In the genomic region with DNA sequence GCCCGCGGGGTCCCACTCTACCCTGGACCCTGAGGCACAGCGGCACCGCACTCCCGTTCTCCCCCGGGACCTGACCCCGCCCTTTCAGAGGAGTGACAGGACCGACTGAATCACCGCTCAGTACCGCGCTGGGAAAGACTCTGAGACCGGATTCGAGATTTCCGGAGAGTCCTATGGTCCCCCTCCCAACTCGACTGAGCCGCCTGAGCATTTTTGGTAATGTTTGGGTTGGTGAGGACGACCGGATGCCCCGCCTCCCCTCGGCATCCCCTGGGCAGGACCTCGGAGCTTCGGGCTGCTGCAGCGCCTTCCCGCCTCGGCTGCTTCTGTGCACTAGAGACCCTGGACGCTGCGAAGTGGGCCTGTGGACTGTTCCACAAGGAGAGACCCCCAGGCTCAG, we compare ENCODE assay signal across 8 mouse cellular contexts. TPM values are rescaled to one million over a fixed set of nuclear protein-coding genes. Genes with fewer than 3 reads are reported as not detected.
DNase-seq lines count a peak whose midpoint lies in the region; ATAC-seq and TF ChIP-seq lines count a peak whose summit lies in the region.
"Had no signal": no experiment of that assay in that cellular context is flagged by ENCODE, and none has a peak within 500 bp of the region (broad histone marks: within the 10 kb centered on the region; RNA-seq: fewer than 3 reads in every experiment).

No protein-coding gene starts in this region.

- peak; percentile 85 for DNase-seq in T-cell, adult 2 months (ENCODE audit: low spot score)
- DNase-seq in embryo, embryonic 10.5 days (ENCODE audit: low spot score) = peak; percentile 86
- peak; percentile 86 to 91 for DNase-seq in heart, adult 2 months
- DNase-seq in kidney, adult 11 months = peak; percentile 81
- DNase-seq in lung, embryonic 14.5 days = peak; percentile 92
- DNase-seq in urinary bladder, postnatal 14 days (ENCODE audit: low spot score) = peak; percentile 69

- no peaks in the 10 kb centered on the region for H3K27me3 ChIP-seq in heart, adult 2 months (ENCODE audit: control insufficient read depth, insufficient read depth, low read length)
- peaks cover 8% of the 10 kb centered on the region for H3K27me3 ChIP-seq in lung, embryonic 14.5 days (ENCODE audit: insufficient read depth, low read length)

- no peaks in the 10 kb centered on the region for H3K36me3 ChIP-seq in heart, adult 2 months (ENCODE audit: control insufficient read depth, insufficient read depth, low read length)
- no peaks in the 10 kb centered on the region for H3K36me3 ChIP-seq in lung, embryonic 14.5 days (ENCODE audit: insufficient read depth)

- peak; percentile 75 for ATAC-seq in lung, embryonic 14.5 days (ENCODE audit: insufficient read depth)
- peak; percentile 53 for ATAC-seq in neutrophil, adult 5-6 weeks (ENCODE audit: extremely low read depth, insufficient number of reproducible peaks, low FRiP score, poor library complexity, severe bottlenecking)

- peaks cover 14% of the 10 kb centered on the region for H3K4me1 ChIP-seq in heart, adult 2 months (ENCODE audit: control insufficient read depth, insufficient read depth, low read length)
- peaks cover 16% of the 10 kb centered on the region; the same call in 1 of the 2 replicates for H3K4me1 ChIP-seq in lung, embryonic 14.5 days (ENCODE audit: insufficient read depth)

- no peak for TF ChIP-seq CTCF in heart, adult 2 months (IDR thresholded peaks at IDR 0.05)
- no peak for TF ChIP-seq CTCF in lung, embryonic 14.5 days (IDR thresholded peaks at IDR 0.05; ENCODE audit: low read depth)

- TF ChIP-seq EP300 in heart, adult 2 months (IDR thresholded peaks at IDR 0.05; ENCODE audit: insufficient read depth, low read depth, low read length) = peak; percentile 66; the same call in 1 of the 2 replicates

- H3K9ac ChIP-seq in heart, adult 2 months (ENCODE audit: low read depth, low read length) = peak overlapping the region; percentile 75
- peak overlapping the region; percentile 61 for H3K9ac ChIP-seq in lung, embryonic 14.5 days

- no peaks in the 10 kb centered on the region for H3K79me2 ChIP-seq in heart, adult 2 months (replicated peaks; ENCODE audit: control insufficient read depth, insufficient read depth, low read length)

- peak overlapping the region; percentile 83 for H3K4me2 ChIP-seq in lung, embryonic 14.5 days

- H3K4me3 ChIP-seq in heart, adult 2 months = peak overlapping the region; percentile 59
- H3K4me3 ChIP-seq in lung, embryonic 14.5 days (ENCODE audit: low read depth, low read length) = peak overlapping the region; percentile 39

- TF ChIP-seq POLR2A in heart, adult 2 months (IDR thresholded peaks at IDR 0.05; ENCODE audit: insufficient read depth, low read depth, low read length) = peak; percentile 67

- under 1% methylated on average over 27 of the region's 27 CpGs for WGBS in heart, adult 2 months
- whole genome bisulfite sequencing in lung, embryonic 14.5 days = under 1% methylated on average over 27 of the region's 27 CpGs

- H3K9me3 ChIP-seq in lung, embryonic 14.5 days (ENCODE audit: low read depth, low read length) = no peaks in the 10 kb centered on the region

- intact Hi-C loops in heart, adult 2 months (cut with DNase I) = no loop called here

- peak overlapping the region; percentile 99 for H3K27ac ChIP-seq in heart, adult 2 months
- peak overlapping the region; percentile 92 for H3K27ac ChIP-seq in lung, embryonic 14.5 days (ENCODE audit: low read depth)

RNA-seq across cellular contexts. Expression of a gene that starts 4.2 kb away (rescaled TPM):
- 10 to 100 TPM; 31.6 to 32.5 TPM for total RNA-seq in heart, adult 2 months (2021)
- 49.8 and 70.9 TPM in 2 replicates for polyA plus RNA-seq in heart, adult 2 months (2012; rRNA removed)
- polyA plus RNA-seq in lung, embryonic 14.5 days (2014; fragmentation: Nextera tagmentation; extraction: Ambion mirVana) = 84.9 and 87.7 TPM in 2 replicates
- 2.1 and 2.7 TPM in 2 replicates for total RNA-seq in neutrophil, adult 5-6 weeks (2017)

RNA-seq across cellular contexts. Expression of a gene that starts 16.7 kb away (rescaled TPM):
- total RNA-seq in heart, adult 2 months (2021) = 1 to 10 TPM; 6.5 to 6.7 TPM
- 7.3 and 10.4 TPM in 2 replicates for polyA plus RNA-seq in heart, adult 2 months (2012; rRNA removed)
- polyA plus RNA-seq in lung, embryonic 14.5 days (2014; fragmentation: Nextera tagmentation; extraction: Ambion mirVana) = 85.6 and 89.2 TPM in 2 replicates
- total RNA-seq in neutrophil, adult 5-6 weeks (2017) = 3.8 and 7.2 TPM in 2 replicates

RNA-seq across cellular contexts. Expression of a gene that starts 16.7 kb away (rescaled TPM):
- total RNA-seq in heart, adult 2 months (2021) = under 1 TPM; 0.21 to 0.23 TPM
- not detected in 2 replicates for polyA plus RNA-seq in heart, adult 2 months (2012; rRNA removed)
- 0.08 and 0.32 TPM in 2 replicates for polyA plus RNA-seq in lung, embryonic 14.5 days (2014; fragmentation: Nextera tagmentation; extraction: Ambion mirVana)
- not detected in 2 replicates for total RNA-seq in neutrophil, adult 5-6 weeks (2017)
- total RNA-seq: left cerebral cortex, postnatal 10 days had no signal

RNA-seq across cellular contexts. Expression of a gene that starts 23.0 kb away (rescaled TPM):
- 1 to 10 TPM; 4.8 to 7.6 TPM for total RNA-seq in heart, adult 2 months (2021)
- 9.4 and 13.8 TPM in 2 replicates for polyA plus RNA-seq in heart, adult 2 months (2012; rRNA removed)
- polyA plus RNA-seq in lung, embryonic 14.5 days (2014; fragmentation: Nextera tagmentation; extraction: Ambion mirVana) = 4.7 and 5.0 TPM in 2 replicates
- not detected in 2 replicates for total RNA-seq in neutrophil, adult 5-6 weeks (2017)

RNA-seq across cellular contexts. Expression of a gene that starts 28.5 kb away (rescaled TPM):
- under 1 TPM in 1 of 2 experiments, not detected in 1; 0.05 TPM for total RNA-seq in heart, adult 2 months (2021)
- polyA plus RNA-seq in heart, adult 2 months (2012; rRNA removed) = 0.04 and 0.12 TPM in 2 replicates
- polyA plus RNA-seq in lung, embryonic 14.5 days (2014; fragmentation: Nextera tagmentation; extraction: Ambion mirVana) = 0.07 and 0.11 TPM in 2 replicates
- total RNA-seq in neutrophil, adult 5-6 weeks (2017) = not detected in 2 replicates

Comparison
In these comparisons a context has a peak if more than half of its experiments do, and no peak if none do; other contexts are left out.
1. Peak in every context shown above with its lines: DNase-seq, ATAC-seq, H3K4me3 ChIP-seq and H3K27ac ChIP-seq.